Mouse (Mus musculus): ENCODE results near the gene Zzz3.
"Not testable (repeated sequence)": the region's sequence is repeated elsewhere in the genome, so short reads cannot be mapped to it uniquely, and the experiment has no call there.

Zzz3 gene

DNA sequence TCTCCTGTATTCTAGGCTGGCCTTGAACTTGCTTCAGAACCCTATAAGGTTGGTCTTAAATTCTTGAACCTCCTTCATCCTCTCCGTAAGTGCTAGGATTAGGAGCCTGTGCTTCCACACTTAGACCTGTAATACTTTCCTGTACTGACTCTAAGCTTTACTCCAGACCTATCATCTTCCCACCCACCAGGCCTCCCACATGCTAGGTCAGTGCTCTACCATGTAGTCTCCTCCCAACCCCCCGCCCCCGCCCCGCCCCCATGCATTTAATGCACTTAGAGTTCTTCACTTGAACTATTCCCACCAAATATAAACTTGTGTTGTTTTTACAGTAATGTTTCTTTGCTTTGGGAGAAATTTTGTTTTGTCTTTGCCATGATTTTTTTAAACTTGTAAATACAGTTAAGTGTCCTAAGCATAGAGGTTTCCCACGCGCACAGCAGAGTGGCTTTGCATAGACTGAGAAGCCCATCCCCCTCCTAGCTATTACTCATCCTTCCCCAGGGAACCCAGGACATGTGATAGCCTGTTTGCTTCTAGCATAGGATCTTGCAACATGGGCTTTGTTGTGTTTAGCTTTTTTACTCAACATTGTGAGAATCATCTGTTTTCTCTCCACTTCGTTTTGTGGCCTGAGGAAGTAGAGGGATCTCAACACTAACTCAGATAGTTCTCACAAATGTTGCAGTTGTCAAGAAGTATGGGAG lies 6.8 kb downstream of the Zzz3 start:
- DNase-seq, result no peak

DNA sequence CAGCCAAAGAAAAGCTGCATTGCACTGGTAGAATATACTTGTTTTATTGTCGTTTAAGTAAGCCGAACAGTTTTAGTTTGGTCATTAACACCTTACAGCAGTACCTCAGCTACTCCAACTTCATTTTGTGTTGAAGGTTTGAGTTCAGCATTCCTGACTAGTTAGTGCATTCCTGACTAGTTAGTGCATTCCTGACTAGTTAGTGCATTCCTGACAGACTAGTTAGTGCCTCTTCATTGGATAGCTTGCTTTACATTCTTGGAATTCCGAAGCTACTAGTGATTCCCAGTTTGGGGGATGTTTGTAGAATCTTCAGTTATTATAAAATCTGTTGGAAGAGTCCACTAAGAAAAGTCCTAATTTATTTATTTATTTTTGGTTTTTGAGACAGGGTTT lies 7.4 kb downstream of the Zzz3 start:
- DNase-seq, result no peak

GRCm38 (mm10) chr3:152403827-152404226 lies 8.6 kb downstream of the Zzz3 start:
- no peak for DNase-seq

DNA sequence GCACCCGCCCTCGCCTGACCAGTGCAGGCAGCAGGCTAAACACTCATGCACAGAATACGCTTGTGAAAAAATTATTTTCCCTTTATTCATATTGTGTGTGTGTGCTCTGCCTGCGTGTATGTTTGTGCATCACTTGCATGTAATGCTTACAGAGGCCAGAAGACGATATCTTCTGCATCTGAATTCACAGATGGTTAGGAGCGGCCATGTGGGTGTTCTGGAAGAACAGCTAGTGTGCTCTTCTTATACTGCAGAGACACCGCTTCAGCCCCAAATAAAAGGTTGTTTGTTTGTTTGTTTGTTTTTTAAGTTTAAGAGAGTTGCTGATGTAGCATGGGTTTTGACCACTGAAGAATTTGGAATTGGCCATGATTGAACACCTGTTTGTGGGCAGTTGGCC lies 10.1 kb downstream of the Zzz3 start:
- no peak for DNase-seq

DNA sequence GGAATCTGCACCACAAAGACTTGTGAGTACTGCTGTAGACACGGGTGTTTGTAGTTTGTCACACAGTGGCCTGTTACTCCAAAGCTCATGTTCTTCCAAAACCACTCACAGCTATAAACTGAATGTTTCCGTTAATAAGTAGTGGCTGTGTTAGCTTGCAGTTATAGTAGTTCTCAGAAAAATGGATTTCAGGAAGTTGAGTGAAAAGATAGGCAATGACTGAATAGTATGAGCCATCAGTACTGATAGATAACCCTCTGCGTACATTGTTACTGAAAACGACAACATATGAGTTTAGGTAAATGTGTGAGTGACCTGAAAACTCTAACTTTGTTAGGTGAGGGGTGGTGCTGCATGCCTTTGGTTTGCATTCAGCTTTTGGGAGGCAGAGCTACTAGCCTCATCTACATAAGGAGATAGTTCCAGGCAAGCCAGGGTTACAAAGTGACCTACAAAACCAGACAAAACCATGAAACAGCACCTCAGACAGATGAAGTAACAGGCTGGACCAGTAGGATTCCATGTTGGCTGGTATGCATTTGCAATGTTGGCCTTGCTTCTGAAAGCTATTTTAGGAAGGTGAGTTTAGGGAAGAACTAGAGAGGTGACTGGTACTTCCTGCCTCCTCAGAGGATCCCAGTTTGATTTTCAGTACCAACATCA lies 10.8 kb downstream of the Zzz3 start:
- no peak for DNase-seq

GRCm38 (mm10) chr3:152410980-152411551 lies 15.8 kb downstream of the Zzz3 start:
- no peak for DNase-seq

DNA sequence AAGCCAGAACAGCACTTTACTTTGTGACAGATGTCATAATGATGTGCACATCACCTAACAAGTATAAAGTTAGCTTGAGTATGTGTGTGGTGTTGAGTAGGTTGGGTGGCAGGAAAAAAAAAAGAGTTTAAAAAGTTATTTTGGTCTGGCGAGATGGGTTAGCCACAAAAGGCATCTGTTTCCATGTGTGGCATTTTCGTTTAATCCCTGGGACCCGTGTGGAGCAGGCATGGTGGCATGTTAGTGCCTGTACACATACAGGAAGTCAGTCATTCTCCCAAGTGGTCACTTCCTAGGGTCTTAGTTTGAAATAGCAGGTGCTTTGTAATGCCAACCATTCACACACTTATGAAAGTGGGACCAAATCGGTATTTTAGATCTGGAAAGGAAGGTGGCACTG lies 17.1 kb downstream of the Zzz3 start:
- DNase-seq, result no peak

GRCm38 (mm10) chr3:152428925-152429324 lies 33.7 kb downstream of the Zzz3 start:
- no peak for DNase-seq

- no peak for DNase-seq
These were observed 37.4 kb downstream of the Zzz3 start for GRCm38 (mm10) chr3:152432677-152433076.

DNA sequence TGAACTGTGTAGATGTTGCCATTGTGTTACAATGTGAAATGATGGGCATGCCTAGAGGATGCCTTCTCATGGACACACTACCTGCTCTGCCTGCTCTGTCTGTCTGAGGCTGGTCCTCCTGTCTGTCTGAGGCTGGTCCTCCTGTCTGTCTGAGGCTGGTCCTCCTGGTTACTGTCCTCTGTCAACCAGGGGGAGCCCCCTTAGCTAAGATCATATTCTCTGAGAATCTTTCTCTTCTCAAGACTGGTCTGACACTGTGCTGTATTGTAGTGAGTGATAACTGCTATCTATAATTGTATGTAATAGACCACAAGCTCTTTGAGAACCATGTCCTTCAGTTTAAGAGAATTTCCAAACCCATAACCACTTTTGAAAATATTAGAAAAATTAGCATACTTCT lies 40.3 kb downstream of the Zzz3 start:
- no peak for DNase-seq

DNA sequence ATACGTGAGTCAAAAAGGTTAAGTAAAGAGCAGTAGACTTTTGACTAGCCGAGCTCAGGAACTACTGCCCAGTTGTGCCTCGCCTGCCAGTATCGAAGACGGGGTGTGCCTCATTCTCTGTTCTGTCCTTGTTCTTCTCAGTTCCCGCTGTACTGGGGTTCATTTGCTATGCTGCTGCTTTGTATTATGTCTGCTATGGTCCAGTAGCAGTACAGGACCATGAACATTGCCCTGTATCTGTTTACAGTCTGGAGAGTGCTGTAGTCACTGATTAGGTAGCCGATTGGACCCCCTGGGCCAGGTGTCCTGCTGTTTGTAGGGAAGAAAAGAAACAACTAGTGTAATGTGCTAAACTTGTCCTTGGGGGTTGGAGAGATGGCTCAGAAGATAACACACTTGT lies 42.8 kb downstream of the Zzz3 start:
- DNase-seq, result no peak

- DNase-seq, result no peak
These were observed 47.5 kb downstream of the Zzz3 start for GRCm38 (mm10) chr3:152442795-152443194.

- DNase-seq, result no peak
These were observed 48.8 kb downstream of the Zzz3 start for GRCm38 (mm10) chr3:152444114-152444513.

- no peak for DNase-seq
These were observed 51.7 kb downstream of the Zzz3 start for GRCm38 (mm10) chr3:152446966-152447365.

GRCm38 (mm10) chr3:152453163-152453562 lies 57.9 kb downstream of the Zzz3 start:
- no peak for DNase-seq

GRCm38 (mm10) chr3:152457308-152458035 lies 62.2 kb downstream of the Zzz3 start:
- no peak for DNase-seq

DNA sequence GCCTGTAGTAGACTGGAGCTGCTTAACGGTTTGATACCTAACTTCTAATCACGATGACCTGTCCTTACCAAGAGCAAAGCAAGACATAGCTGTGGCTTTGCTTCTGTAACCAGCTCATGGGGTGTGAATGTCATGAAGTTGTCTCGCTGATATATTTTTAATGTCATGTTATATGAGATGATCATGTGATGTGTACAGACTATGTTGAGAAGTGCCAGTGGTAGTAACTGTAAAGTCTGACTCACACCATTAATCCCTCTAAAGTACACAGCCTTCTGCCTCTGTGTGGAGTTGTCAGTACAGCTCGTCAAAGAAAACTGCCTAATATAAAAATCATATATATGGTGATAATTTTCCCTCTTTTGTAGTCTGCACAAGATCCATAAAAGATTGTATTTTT lies 63.6 kb downstream of the Zzz3 start:
- DNase-seq, result not testable (repeated sequence)

- no peak for DNase-seq
These were observed 65.5 kb downstream of the Zzz3 start for GRCm38 (mm10) chr3:152460802-152461201.

DNA sequence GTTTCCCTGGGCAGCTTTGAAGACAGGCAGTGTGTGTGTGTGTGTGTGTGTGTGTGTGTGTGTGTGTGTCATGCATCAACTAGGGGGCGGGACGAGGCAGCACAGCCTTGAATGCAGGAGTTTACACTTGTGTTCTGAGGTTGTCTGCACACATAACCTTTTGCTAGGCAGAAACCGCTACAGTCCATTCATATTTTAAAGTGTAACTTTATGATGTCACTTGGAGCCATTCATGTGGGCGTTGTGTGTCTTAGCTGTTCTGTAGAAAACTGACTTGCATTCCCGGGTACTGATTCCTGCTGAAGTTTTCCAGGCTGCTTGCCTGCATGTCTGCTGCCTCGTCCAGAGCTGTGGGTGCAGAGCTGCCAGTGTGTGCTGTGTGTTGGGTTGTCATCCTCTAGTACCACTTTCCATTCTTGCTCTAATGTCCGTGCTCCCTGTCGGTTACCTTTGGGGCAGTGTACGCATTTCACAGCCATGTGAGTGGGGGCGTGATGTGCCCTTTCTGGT lies 66.8 kb downstream of the Zzz3 start:
- DNase-seq, result no peak

- no peak for DNase-seq
These were observed 67.6 kb downstream of the Zzz3 start for GRCm38 (mm10) chr3:152462900-152463299.

GRCm38 (mm10) chr3:152464462-152464861 lies 69.2 kb downstream of the Zzz3 start:
- no peak for DNase-seq

DNA sequence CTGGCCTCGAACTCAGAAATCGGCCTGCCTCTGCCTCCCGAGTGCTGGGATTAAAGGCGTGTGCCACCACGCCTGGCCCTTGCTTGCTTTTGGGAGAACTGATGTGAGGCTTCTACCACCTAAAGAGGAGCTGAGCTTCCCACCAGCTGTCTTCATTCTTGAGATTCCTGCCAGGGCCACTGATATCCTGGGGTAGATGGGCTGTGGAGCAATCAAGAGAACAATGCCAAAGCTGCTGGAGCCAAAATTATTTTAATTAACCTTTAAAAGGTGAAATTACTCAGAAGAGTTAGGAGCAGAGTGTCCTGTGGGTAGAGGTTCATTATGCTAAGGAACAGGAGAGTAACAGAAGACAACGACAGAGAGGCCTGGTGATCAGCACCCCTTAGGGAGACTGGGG lies 70.1 kb downstream of the Zzz3 start:
- DNase-seq, result no peak

DNA sequence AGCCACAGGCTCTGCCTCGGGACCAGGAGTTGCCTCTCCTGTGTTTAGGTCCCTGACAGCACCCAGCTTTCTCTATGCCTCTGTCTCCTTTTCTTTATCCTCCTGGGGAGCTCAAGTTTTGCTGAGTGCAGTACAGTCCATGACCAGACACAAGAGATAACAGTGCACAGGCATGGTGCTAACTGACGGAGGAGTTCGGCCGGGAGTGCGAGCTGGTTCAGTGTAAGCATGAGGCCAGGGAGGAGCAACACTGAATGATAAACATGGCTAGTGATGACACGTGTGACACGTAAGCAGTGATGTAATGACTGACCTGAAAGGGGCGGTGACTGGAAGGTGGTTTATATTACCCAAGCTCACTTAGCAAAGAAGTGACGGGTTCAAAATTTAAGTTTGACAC lies 71.6 kb downstream of the Zzz3 start:
- no peak for DNase-seq

- DNase-seq, result no peak
These were observed 72.0 kb downstream of the Zzz3 start for GRCm38 (mm10) chr3:152467312-152467711.
